Mouse (Mus musculus) hindbrain, embryonic 11.5 days (tissue): ENCODE results near the gene Gpatch1. TPM values are rescaled to one million over a fixed set of nuclear protein-coding genes. Genes with fewer than 3 reads are reported as not detected.

ENCODE experiments used
- ATAC-seq: fragments of 200-750 bp; cut with Nextera tagmentation; 2 replicates; pipeline ENCODE4 v1.8.0; 2017; ENCODE audit warnings: mild to moderate bottlenecking, moderate TSS enrichment, moderate library complexity; ENCODE audit not compliant: low FRiP score
- DNase-seq: peaks from one replicate; pipeline ENCODE4 v3.0.0-alpha.2; 2015; ENCODE audit warnings: low spot score
- H3K27ac ChIP-seq: fragments of 300-500 bp; sonication (generic); 2 replicates; pipeline ENCODE4 v1.5.1; 2014; ENCODE audit warnings: mild to moderate bottlenecking, low read depth, low read length
- H3K27me3 ChIP-seq: fragments of 300-500 bp; sonication (generic); 2 replicates; pipeline ENCODE4 v1.6.1; 2014; ENCODE audit warnings: mild to moderate bottlenecking, low read length, moderate library complexity, mixed read lengths; ENCODE audit not compliant: control insufficient read depth, insufficient read depth
- H3K36me3 ChIP-seq: fragments of 300-500 bp; sonication (generic); 2 replicates; pipeline ENCODE4 v1.6.1; 2014; ENCODE audit warnings: mild to moderate bottlenecking, low read length, moderate library complexity, mixed read lengths; ENCODE audit not compliant: control insufficient read depth, insufficient read depth
- H3K4me1 ChIP-seq: fragments of 300-500 bp; sonication (generic); replicated peaks from 2 replicates; pipeline ENCODE4 v1.6.1; 2014; ENCODE audit warnings: low read length, mixed read lengths; ENCODE audit not compliant: control insufficient read depth, insufficient read depth
- H3K4me2 ChIP-seq: fragments of 300-500 bp; sonication (generic); replicated peaks from 2 replicates; pipeline ENCODE4 v1.6.1; 2014; ENCODE audit warnings: mild to moderate bottlenecking, low read depth, low read length
- H3K4me3 ChIP-seq: fragments of 300-500 bp; sonication (generic); 2 replicates; pipeline ENCODE4 v1.5.1; 2014; ENCODE audit warnings: low read depth, low read length
- H3K9ac ChIP-seq: fragments of 300-500 bp; sonication (generic); 2 replicates; pipeline ENCODE4 v1.6.1; 2014; ENCODE audit warnings: low read depth, low read length
- H3K9me3 ChIP-seq: fragments of 300-500 bp; sonication (generic); 2 replicates; pipeline ENCODE4 v1.6.1; 2016; ENCODE audit warnings: low read length; ENCODE audit not compliant: control insufficient read depth
- WGBS: fragments of 180-500 bp; shearing (Covaris S2); extraction: QIAGEN DNeasy Blood & Tissue Kit; methylation state at CpG from one replicate; pipeline ENCODE4 v1.1.7; 2014; 5-methylcytosine and 5-hydroxymethylcytosine counted together
- polyA plus RNA-seq: library from polyadenylated mRNA; unstranded; fragments of >200 nt; fragmentation: Nextera tagmentation; extraction: Ambion mirVana; gene quantifications from 2 replicates; pipeline ENCODE4 v1.2.1, GENCODE M21; 2014

The Gpatch1 gene
- 18.1 and 19.5 TPM in 2 replicates for polyA plus RNA-seq

DNA sequence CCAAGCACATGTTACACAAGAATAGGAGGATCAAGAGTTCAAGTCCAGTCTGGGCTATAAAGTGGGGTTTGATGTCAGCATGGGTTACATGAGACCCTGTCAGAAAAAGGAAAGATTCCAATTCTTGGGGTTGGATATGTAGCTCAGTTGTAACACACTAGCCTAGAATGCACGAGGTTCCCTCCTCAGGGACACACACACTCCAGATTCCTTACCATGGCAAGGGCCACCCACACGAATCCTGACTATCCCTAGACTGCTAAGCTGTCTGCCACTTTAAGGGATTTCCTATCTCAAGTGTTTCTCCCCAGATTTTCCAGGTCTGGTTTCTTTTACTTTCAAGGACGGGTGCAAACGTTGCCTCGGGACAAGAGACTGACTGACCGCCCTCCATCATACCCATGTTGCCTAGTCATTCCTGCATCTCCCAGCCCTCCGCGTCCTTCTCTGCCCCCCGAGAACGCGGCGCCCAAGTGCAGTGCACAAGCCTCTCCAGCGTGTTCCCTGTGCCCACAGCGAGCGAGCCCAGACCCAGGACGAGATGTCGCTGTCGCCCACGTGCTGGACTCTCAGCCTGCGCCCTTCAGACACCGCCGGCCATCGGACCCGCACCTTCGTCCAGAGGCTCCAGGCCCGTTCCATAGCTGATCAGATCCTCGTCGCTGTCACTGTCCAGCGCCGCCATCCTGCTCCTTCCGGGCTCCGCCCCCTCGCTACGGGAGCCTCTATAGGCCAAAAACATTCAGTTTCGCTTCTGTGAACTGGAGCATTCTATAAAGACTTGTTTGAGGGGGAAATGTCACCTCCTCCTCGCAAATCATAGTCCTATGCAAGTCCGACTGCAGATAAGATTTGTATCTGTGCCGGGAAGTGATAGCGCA lies at the start of gene Gpatch1:
Gene Gpatch1, minus strand, starts transcription at position 712 of the 881 bp plus-strand sequence.
- H3K4me1 ChIP-seq, result no peaks in the 10 kb centered on the region
- WGBS, result 2% methylated on average over 39 of the region's 39 CpGs
- DNase-seq (peak; percentile 97), ATAC-seq (peak; percentile 86)
- H3K27me3 ChIP-seq, result no peaks in the 10 kb centered on the region
- no peaks in the 10 kb centered on the region for H3K9me3 ChIP-seq
- H3K36me3 ChIP-seq, result no peaks in the 10 kb centered on the region
- H3K4me3 ChIP-seq, result peak within 1 kb of the TSS; percentile 77
- H3K27ac ChIP-seq, result 0 out of 2 replicates have a peak within 1 kb of the TSS, but pooled peaks have one; percentile 51
- peak within 1 kb of the TSS; percentile 80 for H3K9ac ChIP-seq
- peak within 1 kb of the TSS; percentile 36 for H3K4me2 ChIP-seq

- no peak overlapping the region for H3K9ac ChIP-seq
- DNase-seq, result no peak
- ATAC-seq, result no peak
Measured at GRCm38 (mm10) chr7:35365161-35365910, 47.1 kb upstream of the Gpatch1 start.

GRCm38 (mm10) chr7:35362868-35363267 lies 44.6 kb upstream of the Gpatch1 start:
- ATAC-seq, result no peak
- H3K27me3 ChIP-seq, result no peaks in the 10 kb centered on the region
- H3K36me3 ChIP-seq, result no peaks in the 10 kb centered on the region
- H3K4me3 ChIP-seq, result no peak overlapping the region
- H3K27ac ChIP-seq, result no peak overlapping the region
- 73% methylated on average over 5 of the region's 5 CpGs for WGBS
- no peak overlapping the region for H3K9ac ChIP-seq
- no peak overlapping the region for H3K4me2 ChIP-seq
- no peak for DNase-seq
- no peaks in the 10 kb centered on the region for H3K4me1 ChIP-seq
- H3K9me3 ChIP-seq, result no peaks in the 10 kb centered on the region

More at GRCm38 (mm10) chr7:35365161-35365910, 47.1 kb upstream of the Gpatch1 start:
- Histone ChIP-seq H3K27ac (no peak overlapping the region), H3K4me1 (no peaks in the 10 kb centered on the region), H3K9me3 (no peaks in the 10 kb centered on the region), H3K4me3 (no peak overlapping the region), H3K4me2 (no peak overlapping the region), H3K36me3 (no peaks in the 10 kb centered on the region), H3K27me3 (no peaks in the 10 kb centered on the region)
- 72% methylated on average over 12 of the region's 12 CpGs for WGBS

- H3K27me3 ChIP-seq, result no peaks in the 10 kb centered on the region
- 78% methylated on average over 5 of the region's 5 CpGs for WGBS
- H3K9ac ChIP-seq, result no peak overlapping the region
- H3K27ac ChIP-seq, result no peak overlapping the region
- H3K4me3 ChIP-seq, result no peak overlapping the region
- H3K4me2 ChIP-seq, result no peak overlapping the region
- no peaks in the 10 kb centered on the region for H3K4me1 ChIP-seq
- no peak for ATAC-seq
- no peak for DNase-seq
- no peaks in the 10 kb centered on the region for H3K36me3 ChIP-seq
- H3K9me3 ChIP-seq, result no peaks in the 10 kb centered on the region
Measured at GRCm38 (mm10) chr7:35362253-35362652, 44.0 kb upstream of the Gpatch1 start.

DNA sequence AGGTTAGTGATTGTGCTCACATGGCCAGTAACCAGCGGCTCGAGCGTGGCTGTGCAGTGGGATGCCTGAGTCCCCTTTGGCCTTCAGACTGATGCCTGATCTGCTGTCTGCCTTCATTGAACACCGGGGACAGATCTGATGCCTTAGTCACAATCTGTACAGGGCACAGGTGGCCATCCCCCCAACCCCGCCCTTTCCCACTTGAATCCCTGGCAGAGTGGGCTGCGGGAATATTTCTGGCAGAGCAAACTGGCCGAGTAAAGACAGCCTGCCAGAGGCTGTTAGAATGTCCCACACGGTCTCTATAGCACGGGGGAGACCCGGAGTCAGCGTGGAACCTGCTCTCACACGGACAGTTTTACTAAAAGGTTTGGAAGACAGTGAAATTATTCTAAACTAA lies 39.4 kb upstream of the Gpatch1 start:
- Histone ChIP-seq H3K9me3 (no peaks in the 10 kb centered on the region), H3K9ac (no peak overlapping the region), H3K4me1 (no peaks in the 10 kb centered on the region), H3K4me3 (no peak overlapping the region), H3K4me2 (no peak overlapping the region), H3K27ac (no peak overlapping the region), H3K27me3 (no peaks in the 10 kb centered on the region), H3K36me3 (no peaks in the 10 kb centered on the region)
- WGBS, result 90% methylated on average over 12 of the region's 12 CpGs
- DNase-seq, result no peak
- no peak for ATAC-seq

DNA sequence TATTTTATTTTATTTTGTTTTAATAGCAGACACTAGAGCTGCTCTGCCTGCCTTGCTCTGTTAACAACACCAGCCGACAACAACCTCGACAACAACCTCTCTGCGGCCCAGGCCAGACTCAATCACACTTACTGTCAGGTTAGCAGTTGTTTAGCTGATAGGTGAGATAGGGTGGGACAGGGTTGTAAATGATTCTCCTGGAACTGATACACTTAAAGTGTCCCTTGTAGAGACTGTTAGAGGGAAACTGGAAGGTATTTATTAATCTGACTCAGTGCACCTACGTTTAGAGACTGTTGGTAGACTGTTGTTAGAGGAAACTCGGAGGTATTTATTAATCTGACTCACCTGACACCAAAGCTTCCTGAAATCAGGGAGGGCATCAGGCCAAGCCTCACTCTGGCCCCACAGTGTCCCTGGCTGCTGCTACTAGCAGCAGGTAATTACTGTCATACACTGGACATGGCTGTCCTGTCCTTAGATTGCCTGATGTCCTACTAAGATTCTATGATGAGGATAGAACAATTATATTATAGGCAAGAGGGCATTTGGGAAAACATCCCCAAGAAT lies 37.1 kb upstream of the Gpatch1 start:
- 90% methylated on average over 5 of the region's 5 CpGs for WGBS

GRCm38 (mm10) chr7:35353306-35353705 lies 35.1 kb upstream of the Gpatch1 start:
- H3K36me3 ChIP-seq, result no peaks in the 10 kb centered on the region
- H3K27ac ChIP-seq, result no peak overlapping the region
- no peak overlapping the region for H3K4me2 ChIP-seq
- no peaks in the 10 kb centered on the region for H3K9me3 ChIP-seq
- no peaks in the 10 kb centered on the region for H3K4me1 ChIP-seq
- ATAC-seq (no peak), DNase-seq (no peak)
- 97% methylated on average over 15 of the region's 15 CpGs for WGBS
- no peak overlapping the region for H3K4me3 ChIP-seq
- no peaks in the 10 kb centered on the region for H3K27me3 ChIP-seq
- no peak overlapping the region for H3K9ac ChIP-seq

More for the DNA sequence above, 37.1 kb upstream of the Gpatch1 start:
- Histone ChIP-seq H3K4me3 (no peak overlapping the region), H3K4me1 (no peaks in the 10 kb centered on the region), H3K27me3 (no peaks in the 10 kb centered on the region), H3K9ac (no peak overlapping the region), H3K36me3 (no peaks in the 10 kb centered on the region), H3K27ac (no peak overlapping the region), H3K9me3 (no peaks in the 10 kb centered on the region), H3K4me2 (no peak overlapping the region)
- ATAC-seq, result no peak
- DNase-seq, result no peak

DNA sequence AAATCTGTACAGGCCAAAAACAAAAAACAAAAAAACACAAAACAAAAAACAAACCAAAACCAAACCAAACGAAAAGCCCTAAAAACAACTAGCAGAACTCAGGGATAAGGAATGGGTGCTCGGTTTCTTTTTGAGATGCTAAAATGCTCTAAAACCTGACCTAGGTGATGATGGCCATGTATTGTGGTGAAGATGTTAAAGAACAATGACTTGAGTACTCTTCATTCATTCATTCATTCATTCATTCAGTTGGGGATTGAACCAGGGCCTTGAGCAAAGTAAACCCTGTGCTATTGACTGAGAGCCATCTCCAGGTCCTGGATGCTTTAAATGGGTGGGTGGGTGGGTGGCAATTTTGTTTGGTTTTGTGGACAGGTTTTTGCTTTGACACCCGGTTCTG lies 32.9 kb upstream of the Gpatch1 start:
- 91% methylated on average over 3 of the region's 3 CpGs for WGBS
- no peaks in the 10 kb centered on the region for H3K27me3 ChIP-seq
- H3K9ac ChIP-seq, result no peak overlapping the region
- no peaks in the 10 kb centered on the region for H3K36me3 ChIP-seq
- H3K4me3 ChIP-seq, result no peak overlapping the region
- H3K4me2 ChIP-seq, result no peak overlapping the region
- ATAC-seq (no peak), DNase-seq (no peak)
- H3K27ac ChIP-seq, result no peak overlapping the region
- no peaks in the 10 kb centered on the region for H3K4me1 ChIP-seq
- H3K9me3 ChIP-seq, result no peaks in the 10 kb centered on the region
